Mouse (Mus musculus) left cerebral cortex, adult 6 months (tissue): ENCODE data around the gene Nlrp4a. TPM values are rescaled to one million over a fixed set of nuclear protein-coding genes. Genes with fewer than 3 reads are reported as not detected.

Experiments used
- long read RNA-seq, 2 experiments: library from polyadenylated mRNA; unstranded; transcript quantifications; one replicate each; pipeline ENCODE4 v2.0.0; 2019 to 2020
- polyA plus RNA-seq: library from polyadenylated mRNA; unstranded; fragments of <200 nt; fragmentation: Nextera tagmentation; gene quantifications from 2 replicates; pipeline ENCODE4 v1.2.3, GENCODE M21; 2021

The Nlrp4a gene
- polyA plus RNA-seq, result not detected in 2 replicates
- long read RNA-seq, experiment 1, result 0 reads
- long read RNA-seq, experiment 2, result 0 reads

GRCm38 (mm10) chr7:26434813-26435212 lies at the start of gene Nlrp4a:
TSS of gene Nlrp4a (plus strand) at chr7:26435113.

DNA sequence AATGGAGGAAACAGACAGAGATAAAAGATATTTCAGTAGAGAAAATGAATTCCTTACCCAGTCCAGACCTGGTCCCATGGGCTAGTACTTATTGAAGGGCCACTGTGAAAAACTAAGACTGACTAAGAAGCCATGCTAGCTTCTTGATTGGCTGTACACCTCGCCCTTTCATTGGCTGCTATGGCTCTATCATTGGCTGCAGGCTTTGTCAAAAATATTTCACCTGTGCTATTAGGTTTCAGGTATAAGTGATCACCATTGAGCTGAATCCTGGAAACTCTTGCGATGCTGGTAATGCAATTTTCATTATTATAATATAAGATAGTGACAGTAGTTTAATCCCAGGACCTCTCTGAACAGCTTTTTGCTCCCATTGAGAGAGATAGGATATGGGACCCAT lies 31.3 kb upstream of the Nlrp4a start, which contains the start of gene Nlrp9c:
Nlrp9c (minus strand) TSS at position 101 of the 400 bp plus-strand sequence.

Other genes starting within 250 kb of the Nlrp4a start
- gene Vmn1r184, start 174.8 kb upstream of the Nlrp4a start, polyA plus RNA-seq, result not detected in 2 replicates
- gene Cyp2a4, start 127.9 kb upstream of the Nlrp4a start, polyA plus RNA-seq, result not detected in 2 replicates
- not detected in 2 replicates for gene Nlrp9c, start 31.4 kb upstream of the Nlrp4a start, polyA plus RNA-seq
- not detected in 2 replicates for gene Nlrp9a, start 99.9 kb downstream of the Nlrp4a start, polyA plus RNA-seq
- gene Vmn1r185, start 183.4 kb downstream of the Nlrp4a start, polyA plus RNA-seq, result 0.03 TPM in 1 of 2 replicates, not detected in the other